ENCODE assay signal across 28 mouse cellular contexts in genomic region chr11:6011879-6012278, GRCm38 (mm10). TPM values are rescaled to one million over a fixed set of nuclear protein-coding genes. Genes with fewer than 3 reads are reported as not detected.
DNase-seq lines count a peak whose midpoint lies in the region; ATAC-seq lines count a peak whose summit lies in the region.
"Had no signal": no experiment of that assay in that cellular context is flagged by ENCODE, and none has a peak within 500 bp of the region (broad histone marks: within the 10 kb centered on the region; RNA-seq: fewer than 3 reads in every experiment).

No protein-coding gene starts in this region.

- 86% methylated on average over 3 of the region's 3 CpGs for WGBS in kidney, embryonic 14.5 days
- 94% methylated on average over 3 of the region's 3 CpGs for WGBS in kidney, embryonic 15.5 days
- WGBS in intestine, embryonic 15.5 days, result 97% methylated on average over 3 of the region's 3 CpGs
- WGBS in stomach, embryonic 16.5 days, result 93% methylated on average over 3 of the region's 3 CpGs

- H3K4me1 ChIP-seq in kidney, embryonic 14.5 days (ENCODE audit: control insufficient read depth, insufficient read depth, low read length), result no peaks in the 10 kb centered on the region
- no peaks in the 10 kb centered on the region for H3K4me1 ChIP-seq in kidney, embryonic 15.5 days
- no peaks in the 10 kb centered on the region for H3K4me1 ChIP-seq in megakaryocyte, embryonic 14.5 days
- no peaks in the 10 kb centered on the region for H3K4me1 ChIP-seq in intestine, embryonic 15.5 days (replicated peaks)
- H3K4me1 ChIP-seq in stomach, embryonic 16.5 days (ENCODE audit: control insufficient read depth, insufficient read depth, low read length), result no peaks in the 10 kb centered on the region
- H3K4me1 ChIP-seq: embryonic facial prominence, embryonic 13.5 days; midbrain, embryonic 15.5 days had no signal

- H3K36me3 ChIP-seq in kidney, embryonic 14.5 days (ENCODE audit: control insufficient read depth, insufficient read depth, low read length), result no peaks in the 10 kb centered on the region
- no peaks in the 10 kb centered on the region; the same call in 1 of the 2 replicates for H3K36me3 ChIP-seq in kidney, embryonic 15.5 days
- peaks cover 2% of the 10 kb centered on the region for H3K36me3 ChIP-seq in megakaryocyte, embryonic 14.5 days (replicated peaks; ENCODE audit: low read length)
- 0 out of 2 replicates have a peak, but pooled peaks cover 3% of the 10 kb centered on the region for H3K36me3 ChIP-seq in intestine, embryonic 15.5 days
- no peaks in the 10 kb centered on the region for H3K36me3 ChIP-seq in stomach, embryonic 16.5 days (ENCODE audit: control insufficient read depth, insufficient read depth, low read length)
- H3K36me3 ChIP-seq: embryonic facial prominence, embryonic 13.5 days; forebrain, embryonic 12.5 days; midbrain, embryonic 15.5 days had no signal

- no peak overlapping the region for H3K27ac ChIP-seq in kidney, embryonic 14.5 days (ENCODE audit: low read depth, low read length)
- H3K27ac ChIP-seq in kidney, embryonic 15.5 days, result no peak overlapping the region
- H3K27ac ChIP-seq in intestine, embryonic 15.5 days, result no peak overlapping the region
- H3K27ac ChIP-seq in stomach, embryonic 16.5 days (ENCODE audit: low read length), result no peak overlapping the region
- H3K27ac ChIP-seq: embryonic facial prominence, embryonic 13.5 days; forebrain, embryonic 12.5 days; hindbrain, embryonic 14.5 days; midbrain, embryonic 15.5 days; neural tube, embryonic 13.5 days had no signal

- H3K9me3 ChIP-seq in kidney, embryonic 14.5 days (ENCODE audit: control insufficient read depth, low read length), result no peaks in the 10 kb centered on the region
- no peaks in the 10 kb centered on the region for H3K9me3 ChIP-seq in kidney, embryonic 15.5 days (replicated peaks)
- peaks cover 8% of the 10 kb centered on the region for H3K9me3 ChIP-seq in megakaryocyte, embryonic 14.5 days
- H3K9me3 ChIP-seq in intestine, embryonic 15.5 days, result no peaks in the 10 kb centered on the region
- no peaks in the 10 kb centered on the region for H3K9me3 ChIP-seq in stomach, embryonic 16.5 days (replicated peaks; ENCODE audit: control insufficient read depth, low read length)
- H3K9me3 ChIP-seq: embryonic facial prominence, embryonic 13.5 days; forebrain, embryonic 12.5 days; midbrain, embryonic 15.5 days had no signal

- H3K4me3 ChIP-seq in kidney, embryonic 14.5 days (ENCODE audit: low read length), result no peak overlapping the region
- H3K4me3 ChIP-seq in kidney, embryonic 15.5 days (replicated peaks), result no peak overlapping the region
- peak overlapping the region; percentile 6 for H3K4me3 ChIP-seq in megakaryocyte, embryonic 14.5 days (replicated peaks)
- H3K4me3 ChIP-seq in intestine, embryonic 15.5 days (replicated peaks), result no peak overlapping the region
- H3K4me3 ChIP-seq in stomach, embryonic 16.5 days (replicated peaks; ENCODE audit: low read length), result no peak overlapping the region
- H3K4me3 ChIP-seq: embryonic facial prominence, embryonic 13.5 days; erythroblast, embryonic 14.5 days; forebrain, embryonic 12.5 days; midbrain, embryonic 15.5 days; myocyte; neural tube, embryonic 13.5 days had no signal

- no peaks in the 10 kb centered on the region for H3K27me3 ChIP-seq in kidney, embryonic 14.5 days (ENCODE audit: control insufficient read depth, insufficient read depth, low read length)
- no peaks in the 10 kb centered on the region for H3K27me3 ChIP-seq in kidney, embryonic 15.5 days
- H3K27me3 ChIP-seq in megakaryocyte, embryonic 14.5 days (replicated peaks), result peaks cover 15% of the 10 kb centered on the region
- H3K27me3 ChIP-seq in intestine, embryonic 15.5 days (replicated peaks), result no peaks in the 10 kb centered on the region
- H3K27me3 ChIP-seq in stomach, embryonic 16.5 days (ENCODE audit: control insufficient read depth, insufficient read depth, low read length), result no peaks in the 10 kb centered on the region
- H3K27me3 ChIP-seq: midbrain, embryonic 15.5 days; neural tube, embryonic 13.5 days had no signal

- no peak overlapping the region for H3K4me2 ChIP-seq in kidney, embryonic 14.5 days (replicated peaks; ENCODE audit: low read depth, low read length)
- no peak overlapping the region for H3K4me2 ChIP-seq in kidney, embryonic 15.5 days
- H3K4me2 ChIP-seq in intestine, embryonic 15.5 days (replicated peaks), result no peak overlapping the region
- no peak overlapping the region for H3K4me2 ChIP-seq in stomach, embryonic 16.5 days (ENCODE audit: low read depth, low read length)
- H3K4me2 ChIP-seq: embryonic facial prominence, embryonic 13.5 days; forebrain, embryonic 12.5 days; hindbrain, embryonic 14.5 days; lung, embryonic 14.5 days; midbrain, embryonic 15.5 days; neural tube, embryonic 13.5 days had no signal

- ATAC-seq in kidney, embryonic 14.5 days (ENCODE audit: low FRiP score, low TSS enrichment), result 0 out of 2 replicates have a peak, but pooled peaks have one; percentile 4
- no peak for ATAC-seq in kidney, embryonic 15.5 days (replicated peaks; ENCODE audit: low FRiP score)
- no peak for ATAC-seq in megakaryocyte, adult 5-6 weeks (ENCODE audit: poor library complexity, severe bottlenecking)
- peak; percentile 16; the same call in 1 of the 2 replicates for ATAC-seq in intestine, embryonic 15.5 days
- ATAC-seq in stomach, embryonic 16.5 days (ENCODE audit: insufficient read depth, low FRiP score), result 0 out of 2 replicates have a peak, but pooled peaks have one; percentile 39
- ATAC-seq: midbrain, embryonic 15.5 days had no signal

- no peak overlapping the region for H3K9ac ChIP-seq in kidney, embryonic 14.5 days (ENCODE audit: low read depth, low read length)
- no peak overlapping the region for H3K9ac ChIP-seq in kidney, embryonic 15.5 days
- no peak overlapping the region for H3K9ac ChIP-seq in intestine, embryonic 15.5 days
- H3K9ac ChIP-seq in stomach, embryonic 16.5 days (ENCODE audit: low read length), result no peak overlapping the region
- H3K9ac ChIP-seq: embryonic facial prominence, embryonic 13.5 days; forebrain, embryonic 12.5 days; hindbrain, embryonic 14.5 days; lung, embryonic 14.5 days; midbrain, embryonic 15.5 days; neural tube, embryonic 13.5 days had no signal

- DNase-seq in left cerebral cortex, adult 9 months (ENCODE audit: low spot score in 2 of 2), result no peak
- no peak for DNase-seq in retina, embryonic 14.5 days (ENCODE audit: low spot score)
- DNase-seq: adrenal gland, adult 2 months; cerebellum, adult 18-20 months; cerebellum, postnatal 36 days; embryo, embryonic 11 days; gastrocnemius, postnatal 25 days; heart, postnatal 36 days; kidney, adult 9 months; kidney, postnatal 4 days; lung, embryonic 14.5 days; lung, postnatal 36 days; right cerebral cortex, adult 18-20 months; thymus, adult 18-20 months; thymus, postnatal 4 days had no signal

RNA-seq across cellular contexts. Expression of gene Camk2b, which starts 54.3 kb away (rescaled TPM):
- 4.2 and 4.4 TPM in 2 replicates for polyA plus RNA-seq in kidney, embryonic 14.5 days (2014; fragmentation: Nextera tagmentation; extraction: Ambion mirVana)
- 4.3 and 4.5 TPM in 2 replicates for polyA plus RNA-seq in kidney, embryonic 15.5 days (2015; fragmentation: Nextera tagmentation; extraction: Ambion mirVana)
- polyA plus RNA-seq in megakaryocyte, embryonic 14.5 days (2012; ENCODE audit: insufficient read depth, low replicate concordance), result 0.11 TPM in 1 of 2 replicates, not detected in the other
- total RNA-seq in megakaryocyte, adult 5-6 weeks (2015), result 0.38 and 0.71 TPM in 2 replicates
- total RNA-seq in megakaryocyte, adult 5-6 weeks (2017), result 0.59 and 1.3 TPM in 2 replicates
- 5.3 and 5.9 TPM in 2 replicates for polyA plus RNA-seq in intestine, embryonic 15.5 days (2015; fragmentation: Nextera tagmentation; extraction: Ambion mirVana)
- 4.5 and 6.0 TPM in 2 replicates for polyA plus RNA-seq in stomach, embryonic 16.5 days (2015; fragmentation: Nextera tagmentation; extraction: Ambion mirVana)
- polyA plus RNA-seq: erythroblast, embryonic 14.5 days had no signal

RNA-seq across cellular contexts. Expression of gene Ykt6, which starts 56.4 kb away (rescaled TPM):
- 23.1 and 34.4 TPM in 2 replicates for polyA plus RNA-seq in kidney, embryonic 14.5 days (2014; fragmentation: Nextera tagmentation; extraction: Ambion mirVana)
- polyA plus RNA-seq in kidney, embryonic 15.5 days (2015; fragmentation: Nextera tagmentation; extraction: Ambion mirVana), result 52.9 and 57.3 TPM in 2 replicates
- polyA plus RNA-seq in megakaryocyte, embryonic 14.5 days (2012; ENCODE audit: insufficient read depth, low replicate concordance), result 3.9 and 8.8 TPM in 2 replicates
- 18.2 and 21.0 TPM in 2 replicates for total RNA-seq in megakaryocyte, adult 5-6 weeks (2015)
- total RNA-seq in megakaryocyte, adult 5-6 weeks (2017), result 41.8 and 54.2 TPM in 2 replicates
- 48.7 and 51.8 TPM in 2 replicates for polyA plus RNA-seq in intestine, embryonic 15.5 days (2015; fragmentation: Nextera tagmentation; extraction: Ambion mirVana)
- 56.2 and 58.1 TPM in 2 replicates for polyA plus RNA-seq in stomach, embryonic 16.5 days (2015; fragmentation: Nextera tagmentation; extraction: Ambion mirVana)

Comparison
In these comparisons a context has a peak if more than half of its experiments do, and no peak if none do; other contexts are left out.
1. ATAC-seq: peak in kidney, embryonic 14.5 days (single experiment), intestine, embryonic 15.5 days (single experiment) and stomach, embryonic 16.5 days (single experiment); none in kidney, embryonic 15.5 days (single experiment) and megakaryocyte, adult 5-6 weeks (single experiment).